Mouse (Mus musculus): ENCODE measurements at regions not wholly inside any gene's neighbourhood (a gene's known extent, or its start where the extent isn't known, plus 50 kb on each side); places are given as distances from the start of the nearest gene placed in this dataset.

GRCm38 (mm10) chr9:43571086-43571485 is 172.7 kb upstream of the Nectin1 start:
- Histone ChIP-seq H3K4me2 (no peak overlapping the region), H3K27me3 (no peaks in the 10 kb centered on the region), H3K4me3 (no peak overlapping the region), H3K9me3 (no peaks in the 10 kb centered on the region), H3K36me3 (no peaks in the 10 kb centered on the region), H3K27ac (no peak overlapping the region), H3K9ac (no peak overlapping the region), H3K4me1 (no peaks in the 10 kb centered on the region)
- 69% methylated on average over 6 of the region's 6 CpGs for WGBS
- no peak for ATAC-seq (ENCODE audit: insufficient number of reproducible peaks, insufficient read depth, low FRiP score, low TSS enrichment, low read depth)

- no peak for ATAC-seq (ENCODE audit: insufficient number of reproducible peaks, insufficient read depth, low FRiP score, low TSS enrichment, low read depth)
- 90% methylated on average over 6 of the region's 6 CpGs for WGBS
- Histone ChIP-seq H3K9ac (no peak overlapping the region), H3K9me3 (no peaks in the 10 kb centered on the region), H3K4me3 (no peak overlapping the region), H3K4me2 (no peak overlapping the region), H3K4me1 (no peaks in the 10 kb centered on the region), H3K27me3 (no peaks in the 10 kb centered on the region), H3K36me3 (no peaks in the 10 kb centered on the region), H3K27ac (no peak overlapping the region)
Observed at GRCm38 (mm10) chr9:43575659-43576058, 168.1 kb upstream of the Nectin1 start.

GRCm38 (mm10) chr9:43580653-43581052 is 163.1 kb upstream of the Nectin1 start:
- ATAC-seq (ENCODE audit: insufficient number of reproducible peaks, insufficient read depth, low FRiP score, low TSS enrichment, low read depth), result no peak

GRCm38 (mm10) chr9:43585616-43586015 is 158.2 kb upstream of the Nectin1 start:
- 45% methylated on average over 6 of the region's 6 CpGs for WGBS
- Histone ChIP-seq H3K4me3 (no peak overlapping the region), H3K27me3 (no peaks in the 10 kb centered on the region), H3K4me2 (no peak overlapping the region), H3K9ac (no peak overlapping the region), H3K4me1 (no peaks in the 10 kb centered on the region), H3K36me3 (no peaks in the 10 kb centered on the region), H3K9me3 (no peaks in the 10 kb centered on the region), H3K27ac (no peak overlapping the region)
- ATAC-seq (ENCODE audit: insufficient number of reproducible peaks, insufficient read depth, low FRiP score, low TSS enrichment, low read depth), result no peak

More at GRCm38 (mm10) chr9:43580653-43581052, 163.1 kb upstream of the Nectin1 start:
- H3K4me3 ChIP-seq, result no peak overlapping the region
- H3K36me3 ChIP-seq, result no peaks in the 10 kb centered on the region
- H3K9me3 ChIP-seq, result no peaks in the 10 kb centered on the region
- H3K9ac ChIP-seq, result no peak overlapping the region
- H3K4me2 ChIP-seq, result no peak overlapping the region
- WGBS, result 42% methylated on average over 6 of the region's 6 CpGs
- H3K27ac ChIP-seq, result no peak overlapping the region
- H3K27me3 ChIP-seq, result no peaks in the 10 kb centered on the region
- H3K4me1 ChIP-seq, result no peaks in the 10 kb centered on the region

- Histone ChIP-seq H3K4me2 (no peak overlapping the region), H3K9me3 (no peaks in the 10 kb centered on the region), H3K4me1 (no peaks in the 10 kb centered on the region), H3K27ac (no peak overlapping the region), H3K27me3 (no peaks in the 10 kb centered on the region), H3K9ac (no peak overlapping the region), H3K36me3 (no peaks in the 10 kb centered on the region), H3K4me3 (no peak overlapping the region)
- 72% methylated on average over 6 of the region's 6 CpGs for WGBS
- no peak for ATAC-seq (ENCODE audit: insufficient number of reproducible peaks, insufficient read depth, low FRiP score, low TSS enrichment, low read depth)
Observed at GRCm38 (mm10) chr9:43593236-43593635, 150.5 kb upstream of the Nectin1 start.

GRCm38 (mm10) chr9:43594814-43595213 is 149.0 kb upstream of the Nectin1 start:
- H3K4me3 ChIP-seq, result no peak overlapping the region
- H3K27ac ChIP-seq, result no peak overlapping the region
- H3K27me3 ChIP-seq, result no peaks in the 10 kb centered on the region
- H3K4me2 ChIP-seq, result no peak overlapping the region
- no peak overlapping the region for H3K9ac ChIP-seq
- H3K36me3 ChIP-seq, result no peaks in the 10 kb centered on the region
- no peaks in the 10 kb centered on the region for H3K4me1 ChIP-seq
- no peak for ATAC-seq (ENCODE audit: insufficient number of reproducible peaks, insufficient read depth, low FRiP score, low TSS enrichment, low read depth)
- no peaks in the 10 kb centered on the region for H3K9me3 ChIP-seq
- 80% methylated on average over 3 of the region's 3 CpGs for WGBS

GRCm38 (mm10) chr9:43595461-43595860 is 148.3 kb upstream of the Nectin1 start:
- no peak overlapping the region for H3K9ac ChIP-seq
- H3K4me1 ChIP-seq, result no peaks in the 10 kb centered on the region
- no peak overlapping the region for H3K4me3 ChIP-seq
- H3K4me2 ChIP-seq, result no peak overlapping the region
- no peaks in the 10 kb centered on the region for H3K27me3 ChIP-seq
- no peaks in the 10 kb centered on the region for H3K9me3 ChIP-seq
- no peaks in the 10 kb centered on the region for H3K36me3 ChIP-seq
- 80% methylated on average over 4 of the region's 4 CpGs for WGBS
- no peak for ATAC-seq (ENCODE audit: insufficient number of reproducible peaks, insufficient read depth, low FRiP score, low TSS enrichment, low read depth)
- no peak overlapping the region for H3K27ac ChIP-seq

GRCm38 (mm10) chr9:43600396-43600795 is 143.4 kb upstream of the Nectin1 start:
- 62% methylated on average over 2 of the region's 2 CpGs for WGBS
- Histone ChIP-seq H3K9me3 (no peaks in the 10 kb centered on the region), H3K27ac (no peak overlapping the region), H3K9ac (no peak overlapping the region), H3K4me2 (no peak overlapping the region), H3K27me3 (no peaks in the 10 kb centered on the region), H3K4me1 (no peaks in the 10 kb centered on the region), H3K4me3 (no peak overlapping the region), H3K36me3 (no peaks in the 10 kb centered on the region)
- no peak for ATAC-seq (ENCODE audit: insufficient number of reproducible peaks, insufficient read depth, low FRiP score, low TSS enrichment, low read depth)

GRCm38 (mm10) chr9:43617632-43618031 is 126.2 kb upstream of the Nectin1 start:
- Histone ChIP-seq H3K27me3 (0 out of 2 replicates have a peak, but pooled peaks cover 5% of the 10 kb centered on the region), H3K27ac (no peak overlapping the region), H3K9ac (no peak overlapping the region), H3K4me3 (no peak overlapping the region), H3K4me2 (no peak overlapping the region), H3K36me3 (no peaks in the 10 kb centered on the region), H3K9me3 (no peaks in the 10 kb centered on the region), H3K4me1 (no peaks in the 10 kb centered on the region)
- WGBS, result 35% methylated on average over 12 of the region's 12 CpGs
- ATAC-seq (ENCODE audit: insufficient number of reproducible peaks, insufficient read depth, low FRiP score, low TSS enrichment, low read depth), result no peak

GRCm38 (mm10) chr9:43627558-43627957 is 116.2 kb upstream of the Nectin1 start:
- H3K9ac ChIP-seq, result no peak overlapping the region
- 73% methylated on average over 4 of the region's 4 CpGs for WGBS
- no peaks in the 10 kb centered on the region for H3K27me3 ChIP-seq
- ATAC-seq (ENCODE audit: insufficient number of reproducible peaks, insufficient read depth, low FRiP score, low TSS enrichment, low read depth), result no peak
- peaks cover 2% of the 10 kb centered on the region; the same call in 1 of the 2 replicates for H3K4me1 ChIP-seq
- no peak overlapping the region for H3K4me2 ChIP-seq
- no peak overlapping the region for H3K27ac ChIP-seq
- H3K36me3 ChIP-seq, result no peaks in the 10 kb centered on the region
- H3K4me3 ChIP-seq, result no peak overlapping the region
- no peaks in the 10 kb centered on the region for H3K9me3 ChIP-seq

- Histone ChIP-seq H3K27me3 (no peaks in the 10 kb centered on the region), H3K36me3 (no peaks in the 10 kb centered on the region), H3K9ac (no peak overlapping the region), H3K4me3 (no peak overlapping the region), H3K4me1 (peaks cover 4% of the 10 kb centered on the region; the same call in 1 of the 2 replicates), H3K9me3 (no peaks in the 10 kb centered on the region), H3K27ac (no peak overlapping the region), H3K4me2 (no peak overlapping the region)
- no peak for ATAC-seq (ENCODE audit: insufficient number of reproducible peaks, insufficient read depth, low FRiP score, low TSS enrichment, low read depth)
- 42% methylated on average over 11 of the region's 11 CpGs for WGBS
Observed at GRCm38 (mm10) chr9:43628786-43629185, 115.0 kb upstream of the Nectin1 start.

GRCm38 (mm10) chr9:43636372-43636965 is 107.3 kb upstream of the Nectin1 start:
- H3K4me1 ChIP-seq, result peaks cover 4% of the 10 kb centered on the region; the same call in 1 of the 2 replicates
- 83% methylated on average over 11 of the region's 11 CpGs for WGBS
- no peaks in the 10 kb centered on the region for H3K36me3 ChIP-seq
- no peak for ATAC-seq (ENCODE audit: insufficient number of reproducible peaks, insufficient read depth, low FRiP score, low TSS enrichment, low read depth)
- no peak overlapping the region for H3K4me2 ChIP-seq
- H3K9ac ChIP-seq, result no peak overlapping the region
- H3K9me3 ChIP-seq, result no peaks in the 10 kb centered on the region
- no peaks in the 10 kb centered on the region for H3K27me3 ChIP-seq
- H3K4me3 ChIP-seq, result no peak overlapping the region
- H3K27ac ChIP-seq, result no peak overlapping the region
